Mouse (Mus musculus): ENCODE results near the gene Sorcs2. TPM values are rescaled to one million over a fixed set of nuclear protein-coding genes. Genes with fewer than 3 reads are reported as not detected.

The Sorcs2 gene
- polyA plus RNA-seq, 1 experiment from 2014 or later = 16.9 TPM

- Histone ChIP-seq H3K4me1 (replicated peaks) (peaks cover 39% of the 10 kb centered on the region), H3K27ac (peak overlapping the region; percentile 76), H3K9me3 (no peaks in the 10 kb centered on the region), H3K4me3 (replicated peaks) (no peak overlapping the region), H3K27me3 (peaks cover 5% of the 10 kb centered on the region; the same call in 1 of the 2 replicates), H3K36me3 (no peaks in the 10 kb centered on the region), H3K4me2 (no peak overlapping the region), H3K9ac (replicated peaks) (no peak overlapping the region)
- WGBS = 41% methylated on average over 9 of the region's 9 CpGs
- ATAC-seq (ENCODE audit: insufficient number of reproducible peaks, insufficient read depth, low FRiP score, low TSS enrichment, low read depth) = peak; percentile 31; the same call in 1 of the 2 replicates
These were observed 73.8 kb downstream of the Sorcs2 start for GRCm38 (mm10) chr5:36324140-36324572.

DNA sequence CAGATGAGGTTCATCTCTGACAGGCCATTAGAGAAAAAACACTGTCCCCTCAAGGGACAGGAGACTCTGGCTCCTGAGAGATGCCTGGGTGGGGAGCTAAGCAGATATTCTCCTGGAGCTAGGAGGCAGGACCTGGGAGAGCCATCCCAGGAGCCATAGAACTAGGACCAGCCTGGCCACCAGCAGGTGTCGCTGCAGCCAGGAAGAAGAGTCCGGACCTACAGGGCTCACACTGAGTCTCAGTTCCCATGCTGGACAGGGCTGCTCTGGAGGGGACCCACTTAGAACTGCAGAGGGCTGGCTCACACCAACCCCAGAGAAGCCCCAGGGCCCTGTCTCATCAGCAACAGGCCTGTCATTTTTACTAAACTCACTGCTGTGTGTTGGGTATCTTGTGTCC, 74.4 kb downstream of the Sorcs2 start:
- Histone ChIP-seq H3K27me3 (peaks cover 5% of the 10 kb centered on the region; the same call in 1 of the 2 replicates), H3K36me3 (no peaks in the 10 kb centered on the region), H3K4me2 (no peak overlapping the region), H3K9ac (replicated peaks) (no peak overlapping the region), H3K9me3 (no peaks in the 10 kb centered on the region), H3K4me1 (replicated peaks) (peaks cover 39% of the 10 kb centered on the region), H3K4me3 (replicated peaks) (no peak overlapping the region), H3K27ac (peak overlapping the region; percentile 76)
- peak; percentile 66; the same call in 1 of the 2 replicates for ATAC-seq (ENCODE audit: insufficient number of reproducible peaks, insufficient read depth, low FRiP score, low TSS enrichment, low read depth)
- WGBS = 2% methylated on average over 2 of the region's 2 CpGs

- H3K9ac ChIP-seq (replicated peaks) = no peak overlapping the region
- H3K27ac ChIP-seq = peak overlapping the region; percentile 17; the same call in 1 of the 2 replicates
- H3K27me3 ChIP-seq = peaks cover 5% of the 10 kb centered on the region; the same call in 1 of the 2 replicates
- H3K4me2 ChIP-seq = no peak overlapping the region
- no peak overlapping the region for H3K4me3 ChIP-seq (replicated peaks)
- no peaks in the 10 kb centered on the region for H3K9me3 ChIP-seq
- peaks cover 44% of the 10 kb centered on the region for H3K4me1 ChIP-seq (replicated peaks)
- 38% methylated on average over 8 of the region's 8 CpGs for WGBS
- H3K36me3 ChIP-seq = no peaks in the 10 kb centered on the region
- ATAC-seq (ENCODE audit: insufficient number of reproducible peaks, insufficient read depth, low FRiP score, low TSS enrichment, low read depth) = no peak
These were observed 76.4 kb downstream of the Sorcs2 start for GRCm38 (mm10) chr5:36321581-36321980.

DNA sequence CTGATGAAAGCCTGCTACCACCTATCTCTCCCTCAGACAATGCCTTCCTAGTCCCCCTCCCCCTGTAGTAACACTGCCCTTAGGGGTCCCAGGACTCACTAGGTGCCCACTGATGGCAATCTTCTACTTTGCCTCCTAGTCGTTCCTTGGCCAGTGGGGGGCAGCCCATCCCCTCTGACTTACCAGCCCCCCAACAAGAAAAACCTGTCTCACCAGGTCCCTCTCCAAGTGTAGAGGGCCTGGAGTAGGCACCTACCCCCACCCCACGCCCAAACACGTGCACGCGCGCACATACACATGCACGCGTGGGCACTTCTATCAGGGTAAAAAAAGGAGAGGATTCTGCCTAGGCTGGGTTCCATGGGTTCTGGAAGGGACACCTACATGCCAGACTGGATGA, 77.3 kb downstream of the Sorcs2 start:
- Histone ChIP-seq H3K4me1 (replicated peaks) (peaks cover 38% of the 10 kb centered on the region), H3K9me3 (no peaks in the 10 kb centered on the region), H3K36me3 (no peaks in the 10 kb centered on the region), H3K4me2 (no peak overlapping the region), H3K9ac (replicated peaks) (no peak overlapping the region), H3K27me3 (peaks cover 9% of the 10 kb centered on the region; the same call in 1 of the 2 replicates), H3K4me3 (replicated peaks) (no peak overlapping the region), H3K27ac (no peak overlapping the region)
- ATAC-seq (ENCODE audit: insufficient number of reproducible peaks, insufficient read depth, low FRiP score, low TSS enrichment, low read depth) = no peak
- WGBS = 88% methylated on average over 8 of the region's 8 CpGs

- H3K4me3 ChIP-seq (replicated peaks) = no peak overlapping the region
- H3K4me1 ChIP-seq (replicated peaks) = peaks cover 41% of the 10 kb centered on the region
- H3K9me3 ChIP-seq = no peaks in the 10 kb centered on the region
- no peaks in the 10 kb centered on the region for H3K36me3 ChIP-seq
- WGBS = 55% methylated on average over 6 of the region's 6 CpGs
- no peak for ATAC-seq (ENCODE audit: insufficient number of reproducible peaks, insufficient read depth, low FRiP score, low TSS enrichment, low read depth)
- no peak overlapping the region for H3K9ac ChIP-seq (replicated peaks)
- no peak overlapping the region for H3K27ac ChIP-seq
- H3K4me2 ChIP-seq = no peak overlapping the region
- peaks cover 9% of the 10 kb centered on the region; the same call in 1 of the 2 replicates for H3K27me3 ChIP-seq
These were observed 80.1 kb downstream of the Sorcs2 start for GRCm38 (mm10) chr5:36317641-36318368.

DNA sequence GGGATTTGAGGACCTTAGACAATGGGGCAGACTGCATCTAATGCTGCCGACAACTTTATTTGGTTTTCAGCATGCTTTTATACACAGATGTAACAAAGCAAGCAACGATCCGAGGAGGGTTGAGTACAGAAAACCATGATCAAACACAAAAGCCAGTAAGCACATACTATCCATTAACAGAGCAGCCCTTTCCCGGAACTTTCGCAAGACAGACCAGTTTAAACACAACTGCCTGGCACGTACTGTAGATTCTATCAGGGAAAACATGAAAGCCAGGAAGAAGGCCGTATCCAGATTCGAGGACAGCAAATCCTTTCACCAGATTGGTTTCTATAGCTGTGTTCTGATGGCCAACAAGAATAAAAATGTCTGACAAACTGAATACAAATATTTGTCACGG, 82.8 kb downstream of the Sorcs2 start:
- 91% methylated on average over 9 of the region's 9 CpGs for WGBS
- Histone ChIP-seq H3K9me3 (no peaks in the 10 kb centered on the region), H3K4me2 (no peak overlapping the region), H3K9ac (replicated peaks) (no peak overlapping the region), H3K4me3 (replicated peaks) (no peak overlapping the region), H3K4me1 (replicated peaks) (peaks cover 27% of the 10 kb centered on the region), H3K36me3 (no peaks in the 10 kb centered on the region), H3K27ac (no peak overlapping the region), H3K27me3 (peaks cover 4% of the 10 kb centered on the region; the same call in 1 of the 2 replicates)
- ATAC-seq (ENCODE audit: insufficient number of reproducible peaks, insufficient read depth, low FRiP score, low TSS enrichment, low read depth) = no peak

DNA sequence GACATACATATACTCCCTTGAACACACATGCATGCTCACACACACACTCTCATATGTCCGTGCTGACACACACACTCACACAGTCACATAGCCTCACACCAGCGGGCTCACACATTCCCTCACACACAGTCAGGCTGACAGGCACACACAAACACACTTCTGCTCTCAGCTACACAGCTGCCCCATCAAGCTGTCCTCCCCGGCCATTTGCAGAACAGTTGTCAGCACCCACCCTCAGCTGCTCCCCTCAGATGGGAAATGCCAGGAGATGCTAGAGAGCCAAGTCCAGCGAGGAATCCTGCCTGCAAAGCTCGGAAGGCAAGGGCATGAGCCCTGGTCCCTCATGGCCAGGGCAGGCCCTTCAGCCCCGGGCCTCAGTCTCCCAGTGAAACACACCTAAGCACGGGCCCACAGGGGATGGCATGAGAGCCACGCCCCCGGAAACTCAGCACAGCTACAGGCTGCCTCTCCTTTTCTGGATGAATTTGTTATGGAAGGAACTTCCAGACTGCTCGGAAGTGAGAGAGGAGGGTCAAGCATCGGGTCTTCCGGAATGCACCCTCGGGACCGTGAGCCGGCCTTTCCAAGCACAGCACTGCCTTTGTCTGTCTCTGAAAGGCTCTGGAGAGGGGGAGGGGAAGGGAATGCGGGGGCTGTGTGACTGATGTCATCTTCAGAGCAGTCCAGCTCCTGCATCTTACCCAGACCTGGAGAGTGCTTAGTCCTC, 84.4 kb downstream of the Sorcs2 start:
- ATAC-seq (ENCODE audit: insufficient number of reproducible peaks, insufficient read depth, low FRiP score, low TSS enrichment, low read depth) = peak; percentile 65
- peaks cover 27% of the 10 kb centered on the region for H3K4me1 ChIP-seq (replicated peaks)
- peak overlapping the region; percentile 57 for H3K27ac ChIP-seq
- H3K36me3 ChIP-seq = no peaks in the 10 kb centered on the region
- H3K4me3 ChIP-seq (replicated peaks) = no peak overlapping the region
- H3K9me3 ChIP-seq = no peaks in the 10 kb centered on the region
- peak overlapping the region; percentile 17; the same call in 1 of the 2 replicates for H3K4me2 ChIP-seq
- H3K9ac ChIP-seq (replicated peaks) = no peak overlapping the region
- WGBS = 49% methylated on average over 16 of the region's 16 CpGs
- H3K27me3 ChIP-seq = peaks cover 4% of the 10 kb centered on the region; the same call in 1 of the 2 replicates

DNA sequence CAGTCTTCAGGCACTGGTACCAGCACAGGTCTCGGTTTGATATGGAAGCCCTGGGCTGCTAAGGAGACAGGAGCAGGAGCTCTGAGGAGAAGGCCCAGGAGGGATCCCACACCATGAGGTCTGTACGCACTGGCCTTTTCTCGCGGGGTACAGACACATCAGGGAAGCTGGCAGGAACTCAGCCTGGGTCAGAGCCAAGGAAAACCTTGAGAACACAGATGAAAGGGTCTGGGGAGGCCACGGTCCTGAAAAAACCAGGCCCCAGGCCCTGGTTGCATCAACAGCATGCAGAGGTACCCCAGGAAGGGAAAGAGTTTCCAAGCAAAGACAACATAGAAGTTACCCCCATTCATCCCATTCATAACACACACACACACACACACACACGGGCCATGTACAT, 85.0 kb downstream of the Sorcs2 start:
- H3K4me2 ChIP-seq = no peak overlapping the region
- H3K27ac ChIP-seq = peak overlapping the region; percentile 57; the same call in 1 of the 2 replicates

DNA sequence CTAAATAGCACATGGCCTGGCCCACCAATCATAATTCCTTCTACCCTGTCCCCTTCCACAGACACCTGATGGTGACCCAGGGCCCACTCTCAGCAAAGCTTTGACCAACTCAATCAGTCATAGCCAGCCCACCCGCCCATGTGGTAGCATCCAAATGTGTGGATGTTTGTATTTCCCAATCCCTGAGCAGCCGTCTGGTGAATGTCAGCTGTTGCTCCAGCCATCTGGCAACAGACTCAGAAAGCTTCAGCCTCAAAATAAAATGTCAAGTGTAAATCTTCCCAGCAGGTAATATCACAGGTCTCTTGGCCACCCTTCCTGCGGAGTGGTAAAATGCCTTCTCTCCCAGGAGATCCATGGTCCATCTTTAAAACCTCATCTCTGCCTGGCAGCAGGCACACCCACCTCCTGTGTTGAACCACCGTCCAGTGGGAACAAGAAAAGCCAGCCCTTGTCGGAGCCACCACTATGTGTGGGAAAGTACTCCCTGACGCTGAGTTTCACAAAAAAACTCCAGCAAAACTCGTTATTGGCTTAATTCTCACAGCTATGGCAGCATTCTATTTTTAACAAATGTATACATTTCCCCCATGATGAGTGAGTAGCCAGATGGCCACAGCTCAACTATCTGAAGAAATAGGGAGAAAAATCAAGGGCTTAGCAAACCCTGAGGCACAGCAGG, 93.5 kb downstream of the Sorcs2 start:
- Histone ChIP-seq H3K4me1 (replicated peaks) (peaks cover 4% of the 10 kb centered on the region; the same call in 1 of the 2 replicates), H3K36me3 (no peaks in the 10 kb centered on the region), H3K9me3 (no peaks in the 10 kb centered on the region), H3K4me3 (replicated peaks) (no peak overlapping the region), H3K27me3 (no peaks in the 10 kb centered on the region), H3K9ac (replicated peaks) (no peak overlapping the region), H3K4me2 (no peak overlapping the region), H3K27ac (no peak overlapping the region)
- WGBS = 62% methylated on average over 7 of the region's 7 CpGs
- no peak for ATAC-seq (ENCODE audit: insufficient number of reproducible peaks, insufficient read depth, low FRiP score, low TSS enrichment, low read depth)

More for the DNA sequence above, 85.0 kb downstream of the Sorcs2 start:
- H3K9me3 ChIP-seq = no peaks in the 10 kb centered on the region
- ATAC-seq (ENCODE audit: insufficient number of reproducible peaks, insufficient read depth, low FRiP score, low TSS enrichment, low read depth) = no peak
- H3K9ac ChIP-seq (replicated peaks) = no peak overlapping the region
- H3K4me1 ChIP-seq (replicated peaks) = peaks cover 22% of the 10 kb centered on the region
- peaks cover 4% of the 10 kb centered on the region; the same call in 1 of the 2 replicates for H3K27me3 ChIP-seq
- 72% methylated on average over 6 of the region's 6 CpGs for WGBS
- H3K4me3 ChIP-seq (replicated peaks) = no peak overlapping the region
- no peaks in the 10 kb centered on the region for H3K36me3 ChIP-seq

DNA sequence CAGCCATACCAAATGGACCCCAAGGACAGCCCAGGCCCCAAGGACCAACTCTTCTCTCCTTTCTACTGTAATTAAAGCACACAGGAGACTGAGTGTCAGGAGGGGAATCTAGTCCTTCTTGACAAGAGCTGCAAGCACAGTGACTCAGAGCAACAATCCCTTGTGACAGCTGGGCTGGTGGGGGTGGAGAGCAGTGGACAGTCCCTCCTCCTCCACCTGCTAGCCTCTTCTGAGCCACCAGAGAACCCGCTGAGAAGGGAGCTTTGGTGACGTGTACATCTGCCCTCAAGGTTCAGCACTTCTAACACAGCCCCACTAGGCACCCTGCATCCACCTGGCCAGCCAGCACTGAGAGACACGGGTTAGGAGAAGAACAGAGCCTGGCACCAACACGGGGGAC, 96.8 kb downstream of the Sorcs2 start:
- H3K4me3 ChIP-seq (replicated peaks) = no peak overlapping the region
- no peak overlapping the region for H3K4me2 ChIP-seq
- H3K27ac ChIP-seq = no peak overlapping the region
- 0 out of 2 replicates have a peak, but pooled peaks cover 4% of the 10 kb centered on the region for H3K4me1 ChIP-seq (replicated peaks)
- no peaks in the 10 kb centered on the region for H3K27me3 ChIP-seq
- H3K9me3 ChIP-seq = no peaks in the 10 kb centered on the region
- H3K36me3 ChIP-seq = no peaks in the 10 kb centered on the region
- H3K9ac ChIP-seq (replicated peaks) = no peak overlapping the region
- 74% methylated on average over 4 of the region's 4 CpGs for WGBS
- ATAC-seq (ENCODE audit: insufficient number of reproducible peaks, insufficient read depth, low FRiP score, low TSS enrichment, low read depth) = no peak

DNA sequence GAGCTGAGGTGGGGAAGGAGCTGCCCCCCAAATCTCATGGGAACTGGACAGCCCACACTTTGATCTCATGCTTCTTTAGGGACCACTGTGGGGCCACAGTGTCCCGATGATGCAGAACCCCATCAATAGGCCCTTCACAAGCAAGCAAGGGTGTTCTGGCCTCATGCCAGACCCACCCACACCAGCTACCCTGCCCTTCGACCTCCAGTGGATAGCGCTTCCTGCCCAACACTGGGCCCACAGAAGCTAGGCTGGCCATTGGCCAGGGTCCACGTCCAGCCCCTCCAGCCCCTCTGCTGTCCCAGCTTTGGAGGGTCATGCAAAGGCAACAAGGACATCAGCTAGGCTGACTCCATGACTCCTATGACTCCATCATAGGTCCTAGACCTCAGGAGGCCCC, 99.9 kb downstream of the Sorcs2 start:
- Histone ChIP-seq H3K4me1 (replicated peaks) (peaks cover 13% of the 10 kb centered on the region), H3K4me3 (replicated peaks) (no peak overlapping the region), H3K9me3 (no peaks in the 10 kb centered on the region), H3K27me3 (no peaks in the 10 kb centered on the region), H3K9ac (replicated peaks) (no peak overlapping the region), H3K36me3 (no peaks in the 10 kb centered on the region), H3K4me2 (no peak overlapping the region), H3K27ac (no peak overlapping the region)
- ATAC-seq (ENCODE audit: insufficient number of reproducible peaks, insufficient read depth, low FRiP score, low TSS enrichment, low read depth) = no peak
- WGBS = 80% methylated on average over 4 of the region's 4 CpGs
